Comparison of ENCODE assay signal across 9 mouse cellular contexts in the genomic region with DNA sequence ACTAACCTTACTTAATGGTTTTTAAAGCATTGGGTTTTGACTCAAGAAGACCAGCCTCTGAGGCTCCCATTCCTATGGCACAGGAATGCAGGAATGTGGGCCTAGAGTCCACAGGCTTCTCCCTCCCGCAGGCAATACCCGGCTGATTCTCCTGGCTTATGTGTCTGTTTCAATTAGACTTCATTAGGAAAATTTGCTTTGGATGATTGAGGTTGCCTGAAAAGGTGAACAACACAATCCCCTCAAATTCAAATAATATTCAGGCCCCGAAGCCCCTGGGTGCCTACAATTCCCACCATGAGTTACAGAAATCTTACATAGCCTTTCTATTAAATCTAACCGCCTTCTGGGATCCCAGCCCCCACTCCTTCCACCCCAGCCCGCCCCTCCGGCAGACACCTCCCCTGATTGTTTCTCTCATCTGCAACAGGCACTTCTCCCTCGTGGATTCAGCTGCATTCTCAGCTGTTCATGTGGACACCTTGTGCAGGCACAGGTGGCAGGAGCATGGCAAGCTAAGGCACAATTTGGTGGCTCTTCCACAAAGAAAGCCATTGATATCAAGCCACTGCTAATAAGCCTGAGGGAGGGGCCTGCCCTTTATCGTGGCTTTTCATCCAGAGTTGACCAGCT. TPM values are rescaled to one million over a fixed set of nuclear protein-coding genes. Genes with fewer than 3 reads are reported as not detected.
DNase-seq lines count a peak whose midpoint lies in the region; ATAC-seq lines count a peak whose summit lies in the region.
"Had no signal": no experiment of that assay in that cellular context is flagged by ENCODE, and none has a peak within 500 bp of the region (broad histone marks: within the 10 kb centered on the region; RNA-seq: fewer than 3 reads in every experiment).

No protein-coding gene starts in this region.

- intact Hi-C loops in gastrocnemius, postnatal 36 days (cut with DNase I) = no loop called here

- H3K9ac ChIP-seq in kidney, embryonic 16.5 days (replicated peaks; ENCODE audit: low read length) = 0 out of 2 replicates have a peak overlapping the region, but pooled peaks have one; percentile 22
- no peak overlapping the region for H3K9ac ChIP-seq in forebrain, embryonic 11.5 days (ENCODE audit: low read length)
- H3K9ac ChIP-seq in limb, embryonic 11.5 days (ENCODE audit: low read length) = no peak overlapping the region
- H3K9ac ChIP-seq in neural tube, embryonic 14.5 days (replicated peaks; ENCODE audit: low read depth, low read length) = no peak overlapping the region; the same call in 1 of the 2 replicates

- peaks cover 28% of the 10 kb centered on the region for H3K9me3 ChIP-seq in kidney, embryonic 16.5 days (ENCODE audit: low read length)
- peaks cover 5% of the 10 kb centered on the region; the same call in 1 of the 2 replicates for H3K9me3 ChIP-seq in forebrain, embryonic 11.5 days (ENCODE audit: control insufficient read depth, low read length)
- H3K9me3 ChIP-seq in limb, embryonic 11.5 days (ENCODE audit: control insufficient read depth, low read length) = peaks cover under 1% of the 10 kb centered on the region; the same call in 1 of the 2 replicates
- H3K9me3 ChIP-seq in neural tube, embryonic 14.5 days (ENCODE audit: control insufficient read depth, low read length) = 0 out of 2 replicates have a peak, but pooled peaks cover 1% of the 10 kb centered on the region

- no peak for DNase-seq in kidney, adult 18-20 months
- peak; percentile 54 for DNase-seq in forebrain, embryonic 11.5 days (ENCODE audit: low spot score)
- no peak for DNase-seq in limb, embryonic 11.5 days (ENCODE audit: low spot score)
- DNase-seq in gastrocnemius, postnatal 36 days = no peak
- DNase-seq: gastrocnemius, postnatal 25 days; lung, postnatal 36 days had no signal

- peaks cover 35% of the 10 kb centered on the region for H3K4me1 ChIP-seq in kidney, embryonic 16.5 days (ENCODE audit: insufficient read depth, low read length)
- peaks cover 9% of the 10 kb centered on the region; the same call in 1 of the 2 replicates for H3K4me1 ChIP-seq in forebrain, embryonic 11.5 days (replicated peaks; ENCODE audit: control insufficient read depth, insufficient read depth, low read length)
- H3K4me1 ChIP-seq in limb, embryonic 11.5 days (ENCODE audit: control insufficient read depth, insufficient read depth, low read length) = peaks cover 15% of the 10 kb centered on the region
- H3K4me1 ChIP-seq in neural tube, embryonic 14.5 days (ENCODE audit: control insufficient read depth, insufficient read depth, low read length) = peaks cover 18% of the 10 kb centered on the region; the same call in 1 of the 2 replicates

- H3K4me3 ChIP-seq in kidney, embryonic 16.5 days (ENCODE audit: low read length) = peak overlapping the region; percentile 33; the same call in 1 of the 2 replicates
- H3K4me3 ChIP-seq in forebrain, embryonic 11.5 days (ENCODE audit: low read depth, low read length) = peak overlapping the region; percentile 9; the same call in 1 of the 2 replicates
- 0 out of 2 replicates have a peak overlapping the region, but pooled peaks have one; percentile 5 for H3K4me3 ChIP-seq in limb, embryonic 11.5 days (ENCODE audit: low read depth, low read length)
- peak overlapping the region; percentile 22 for H3K4me3 ChIP-seq in neural tube, embryonic 14.5 days (ENCODE audit: low read depth, low read length)

- peak overlapping the region; percentile 53 for H3K4me2 ChIP-seq in kidney, embryonic 16.5 days (replicated peaks; ENCODE audit: low read depth, low read length)
- H3K4me2 ChIP-seq in forebrain, embryonic 11.5 days (ENCODE audit: low read depth, low read length, severe bottlenecking) = peak overlapping the region; percentile 62; the same call in 1 of the 2 replicates
- H3K4me2 ChIP-seq in limb, embryonic 11.5 days (ENCODE audit: low read depth, severe bottlenecking) = peak overlapping the region; percentile 40; the same call in 1 of the 2 replicates
- peak overlapping the region; percentile 46 for H3K4me2 ChIP-seq in neural tube, embryonic 14.5 days (ENCODE audit: low read depth, low read length)

- H3K27ac ChIP-seq in kidney, embryonic 16.5 days (ENCODE audit: low read length) = no peak overlapping the region
- H3K27ac ChIP-seq in forebrain, embryonic 11.5 days (ENCODE audit: low read depth, low read length) = no peak overlapping the region
- no peak overlapping the region for H3K27ac ChIP-seq in limb, embryonic 11.5 days (replicated peaks; ENCODE audit: low read depth, low read length)
- no peak overlapping the region for H3K27ac ChIP-seq in neural tube, embryonic 14.5 days (ENCODE audit: low read depth, low read length)

- peaks cover 25% of the 10 kb centered on the region for H3K27me3 ChIP-seq in kidney, embryonic 16.5 days (ENCODE audit: insufficient read depth, low read length)
- peaks cover 17% of the 10 kb centered on the region for H3K27me3 ChIP-seq in forebrain, embryonic 11.5 days (ENCODE audit: control insufficient read depth, insufficient read depth, low read length)
- peaks cover 16% of the 10 kb centered on the region for H3K27me3 ChIP-seq in limb, embryonic 11.5 days (ENCODE audit: control insufficient read depth, insufficient read depth, low read length)
- peaks cover 7% of the 10 kb centered on the region for H3K27me3 ChIP-seq in neural tube, embryonic 14.5 days (ENCODE audit: control insufficient read depth, insufficient read depth, low read length)

- no peak for ATAC-seq in kidney, embryonic 16.5 days (ENCODE audit: low FRiP score, low TSS enrichment)
- ATAC-seq in forebrain, embryonic 11.5 days (replicated peaks; ENCODE audit: low FRiP score) = no peak
- ATAC-seq in limb, embryonic 11.5 days (ENCODE audit: insufficient number of reproducible peaks, low FRiP score, low TSS enrichment, low read depth) = no peak
- no peak for ATAC-seq in neural tube, embryonic 14.5 days (ENCODE audit: low read depth)
- ATAC-seq in megakaryocyte progenitor cell, adult 5-6 weeks (replicated peaks; ENCODE audit: poor library complexity) = no peak

- peaks cover 30% of the 10 kb centered on the region for H3K36me3 ChIP-seq in kidney, embryonic 16.5 days (ENCODE audit: insufficient read depth, low read length)
- H3K36me3 ChIP-seq in forebrain, embryonic 11.5 days (ENCODE audit: control insufficient read depth, insufficient read depth, low read length) = peaks cover 5% of the 10 kb centered on the region
- H3K36me3 ChIP-seq in limb, embryonic 11.5 days (ENCODE audit: control insufficient read depth, insufficient read depth, low read length) = peaks cover 16% of the 10 kb centered on the region
- H3K36me3 ChIP-seq in neural tube, embryonic 14.5 days (ENCODE audit: control insufficient read depth, insufficient read depth, low read length) = no peaks in the 10 kb centered on the region

- 57% methylated on average over 8 of the region's 8 CpGs for WGBS in kidney, embryonic 16.5 days
- 44% methylated on average over 8 of the region's 8 CpGs for WGBS in forebrain, embryonic 11.5 days
- 67% methylated on average over 8 of the region's 8 CpGs for WGBS in limb, embryonic 11.5 days
- WGBS in neural tube, embryonic 14.5 days = 57% methylated on average over 8 of the region's 8 CpGs

RNA-seq across cellular contexts. Expression of a gene that starts 7.0 kb away (rescaled TPM):
- polyA plus RNA-seq in kidney, embryonic 16.5 days (2015; fragmentation: Nextera tagmentation; extraction: Ambion mirVana) = 743 and 1,325 TPM in 2 replicates
- polyA plus RNA-seq in forebrain, embryonic 11.5 days (2014; fragmentation: Nextera tagmentation; extraction: Ambion mirVana) = 1,123 and 1,194 TPM in 2 replicates
- polyA plus RNA-seq in limb, embryonic 11.5 days (2014; fragmentation: Nextera tagmentation; extraction: Ambion mirVana) = 1,406 and 1,468 TPM in 2 replicates
- 1,718 and 1,785 TPM in 2 replicates for polyA plus RNA-seq in neural tube, embryonic 14.5 days (2014; fragmentation: Nextera tagmentation; extraction: Ambion mirVana)
- 564 and 566 TPM in 2 replicates for total RNA-seq in megakaryocyte progenitor cell, adult 5-6 weeks (2015)
- total RNA-seq in megakaryocyte progenitor cell, adult 5-6 weeks (2017) = 218 and 221 TPM in 2 replicates
- total RNA-seq in gastrocnemius, postnatal 36 days (2021) = 1,000 to 10,000 TPM; 1,262 to 1,407 TPM

RNA-seq across cellular contexts. Expression of a gene that starts 55.4 kb away (rescaled TPM):
- polyA plus RNA-seq in kidney, embryonic 16.5 days (2015; fragmentation: Nextera tagmentation; extraction: Ambion mirVana) = 18.2 and 28.2 TPM in 2 replicates
- polyA plus RNA-seq in forebrain, embryonic 11.5 days (2014; fragmentation: Nextera tagmentation; extraction: Ambion mirVana) = 6.5 and 7.3 TPM in 2 replicates
- 8.6 and 13.0 TPM in 2 replicates for polyA plus RNA-seq in limb, embryonic 11.5 days (2014; fragmentation: Nextera tagmentation; extraction: Ambion mirVana)
- polyA plus RNA-seq in neural tube, embryonic 14.5 days (2014; fragmentation: Nextera tagmentation; extraction: Ambion mirVana) = 10.0 and 11.8 TPM in 2 replicates
- 0.12 TPM in 1 of 2 replicates, not detected in the other for total RNA-seq in megakaryocyte progenitor cell, adult 5-6 weeks (2015)
- 3.1 and 3.3 TPM in 2 replicates for total RNA-seq in megakaryocyte progenitor cell, adult 5-6 weeks (2017)
- 1 to 10 TPM; 2.4 to 3.0 TPM for total RNA-seq in gastrocnemius, postnatal 36 days (2021)
